Mouse (Mus musculus) cerebellum, adult 2 months (tissue): Measurements from ENCODE around the gene Spata3.

Source experiments
- CTCF ChIP-seq: fragments of 200-500 bp; IDR thresholded peaks from 2 replicates; pipeline ENCODE4 v1.5.1; 2011; ENCODE audit warnings: low read depth, mild to moderate bottlenecking, control low read depth, low read length, moderate library complexity, borderline replicate concordance; ENCODE audit not compliant: insufficient read depth
- POLR2A ChIP-seq: fragments of 200-500 bp; IDR thresholded peaks from 2 replicates; pipeline ENCODE4 v1.6.1; 2011; ENCODE audit warnings: low read length, control low read depth, borderline replicate concordance; ENCODE audit not compliant: insufficient read depth

GRCm38 (mm10) chr1:85969519-85969918 is 47.1 kb upstream of the Spata3 start:
- no peak for TF ChIP-seq CTCF
- no peak for TF ChIP-seq POLR2A
